Mouse (Mus musculus) granulocyte monocyte progenitor cell, adult 5-6 weeks (primary cell): ENCODE measurements around the gene Mrpl38. TPM values are rescaled to one million over a fixed set of nuclear protein-coding genes. Genes with fewer than 3 reads are reported as not detected.
A peak's percentile ranks its signal among the peaks of the same experiment; 100 is the strongest.

Experiments used
- ATAC-seq: replicated peaks from 2 replicates; pipeline ENCODE4 v1.8.0; 2016; ENCODE audit warnings: mild to moderate bottlenecking, moderate TSS enrichment, inconsistent platforms; ENCODE audit not compliant: poor library complexity, severe bottlenecking
- total RNA-seq, 2 experiments: library from RNA; stranded (forward) in 1 of 2; stranded (reverse) in 1 of 2; fragments of 200-712, 200-1000 nt in 1 of 2; fragments of >200 nt in 1 of 2; fragmentation: Nextera tagmentation in 1 of 2; gene quantifications; 2 replicates each; pipeline ENCODE4 v1.2.3; 2014 to 2017

Gene Mrpl38
- total RNA-seq (2014; fragmentation: Nextera tagmentation) (52.1 and 60.1 TPM in 2 replicates), total RNA-seq (2017) (22.8 and 29.6 TPM in 2 replicates)

DNA sequence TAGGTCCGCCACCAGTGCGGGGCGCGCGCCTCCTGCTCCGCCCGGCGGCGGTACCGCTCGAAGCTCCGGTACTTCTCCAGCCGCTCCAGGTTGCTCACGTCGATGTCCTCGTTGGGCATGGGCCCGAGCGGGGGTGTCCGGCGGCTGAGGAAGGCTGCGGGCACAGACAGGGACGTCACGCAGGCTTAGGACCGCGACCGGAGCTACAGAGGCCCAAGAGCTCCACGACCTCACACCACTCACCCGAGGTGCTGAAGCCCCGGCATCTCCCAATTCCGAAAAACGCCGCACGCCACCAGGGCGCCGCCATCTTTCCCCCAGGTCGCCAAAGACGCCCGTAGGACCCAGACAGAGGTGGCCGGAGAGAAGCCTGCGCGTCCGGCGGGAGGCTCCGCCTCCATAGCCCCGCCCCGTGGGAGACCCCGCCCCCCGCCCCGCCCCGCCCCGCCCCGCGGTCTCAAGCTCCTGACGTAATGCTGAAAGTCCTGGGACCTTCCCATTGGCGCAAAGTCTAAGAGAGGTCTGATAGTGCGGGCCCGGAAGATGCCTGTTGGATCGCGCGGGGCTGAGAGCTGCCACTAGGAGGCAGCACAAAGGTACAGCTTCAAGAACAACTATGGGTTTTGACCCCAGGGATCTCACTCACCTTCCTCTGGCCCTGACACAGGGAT is at the start of gene Mrpl38:
Gene Mrpl38 (minus strand): TSS at position 401 of the 671 bp plus-strand sequence.
- ATAC-seq: peak; percentile 90

DNA sequence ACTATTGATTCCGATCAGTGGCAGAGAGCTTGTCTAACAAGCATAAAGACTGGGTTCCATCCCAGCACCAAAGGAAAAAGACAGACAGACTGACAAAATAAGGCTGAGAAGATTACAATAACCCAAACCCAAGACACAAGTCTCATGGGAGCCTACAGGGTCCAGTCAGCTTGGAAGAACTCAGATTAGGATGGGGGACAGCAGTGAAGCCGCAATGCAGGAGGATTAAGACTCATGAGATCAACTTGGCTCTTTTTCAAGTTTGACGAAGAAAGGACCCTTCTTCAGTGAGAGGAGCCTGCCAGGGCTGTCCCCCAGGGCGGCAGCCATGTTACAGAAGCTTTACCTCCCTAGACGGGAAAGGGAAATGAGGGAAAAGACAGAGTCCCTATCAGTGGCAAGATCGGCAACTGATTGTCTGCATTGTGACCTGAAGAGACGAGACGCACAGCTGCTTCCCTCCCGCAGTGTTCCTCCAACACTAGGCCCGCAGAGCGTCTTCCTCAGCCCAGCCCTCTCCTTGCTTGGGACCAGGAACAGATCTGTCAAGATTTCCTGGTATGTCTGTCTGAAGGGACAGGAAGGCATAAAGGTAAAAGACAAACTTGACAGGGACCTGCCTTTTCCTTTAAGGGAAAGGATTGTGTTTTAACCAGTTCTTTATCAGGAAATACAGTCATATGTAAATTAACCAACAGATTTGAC is 48.7 kb upstream of the Mrpl38 start:
- no peak for ATAC-seq

DNA sequence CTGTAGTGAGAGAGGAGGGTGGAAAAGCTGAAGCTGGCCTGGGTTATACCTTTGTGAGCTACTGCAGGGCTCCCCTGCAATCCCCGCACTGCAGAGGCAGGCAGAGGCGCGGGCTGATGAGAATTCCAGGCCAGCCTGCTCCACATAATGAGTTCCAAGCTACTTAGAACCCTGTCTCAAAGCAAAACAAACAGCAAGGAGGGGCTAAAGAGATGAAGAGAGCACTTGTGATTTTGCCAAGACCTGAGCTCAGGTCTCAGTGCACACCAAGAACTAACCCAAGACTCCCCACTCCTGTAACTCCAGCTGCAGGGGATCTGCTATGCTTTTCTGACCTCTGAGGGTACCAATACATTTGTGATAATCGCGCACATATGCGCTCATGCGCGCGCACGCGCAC is 47.7 kb upstream of the Mrpl38 start:
- ATAC-seq: no peak

DNA sequence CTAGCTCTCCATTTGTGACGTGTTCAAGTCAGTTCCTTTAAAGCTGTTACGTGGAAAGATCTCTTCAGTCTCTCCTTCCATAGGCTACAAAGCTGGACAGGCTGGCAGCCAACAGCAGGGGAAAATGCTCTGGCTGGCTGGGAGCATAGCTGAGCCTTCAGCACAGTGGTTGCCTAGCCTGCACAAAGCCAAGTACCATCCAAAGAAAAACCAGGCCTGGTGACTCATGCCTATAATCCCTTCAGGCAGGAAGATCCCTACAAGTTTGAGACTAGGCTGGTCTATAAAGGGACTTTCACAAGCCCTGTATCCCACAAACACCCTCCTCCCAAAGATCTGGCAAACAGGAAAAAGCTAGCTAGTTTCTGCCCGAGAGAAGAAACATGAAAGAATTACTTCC is 47.2 kb upstream of the Mrpl38 start:
- no peak for ATAC-seq

GRCm38 (mm10) chr11:116178411-116179121 is 39.9 kb upstream of the Mrpl38 start:
- ATAC-seq: no peak

DNA sequence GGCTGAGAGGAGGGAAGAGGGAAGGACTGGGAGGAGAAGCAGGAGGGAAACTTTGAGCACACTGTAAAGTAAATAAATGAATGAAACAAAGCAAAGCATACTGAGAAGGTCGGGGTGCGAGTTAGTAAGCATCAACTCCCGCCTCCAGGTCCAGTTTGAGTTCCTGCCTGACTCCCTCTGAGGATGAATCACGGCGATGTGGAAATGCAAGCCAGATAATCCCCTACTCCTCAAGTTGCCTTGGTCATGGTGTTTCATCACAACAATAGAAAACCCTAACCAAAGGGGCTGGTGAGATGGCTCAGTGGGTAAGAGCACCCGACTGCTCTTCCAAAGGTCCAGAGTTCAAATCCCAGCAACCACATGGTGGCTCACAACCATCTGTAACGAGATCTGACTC is 37.3 kb upstream of the Mrpl38 start:
- ATAC-seq: no peak

- no peak for ATAC-seq
Observed at GRCm38 (mm10) chr11:116174775-116175448, 36.2 kb upstream of the Mrpl38 start.

- ATAC-seq: no peak
Observed at GRCm38 (mm10) chr11:116171959-116172358, 33.3 kb upstream of the Mrpl38 start.

DNA sequence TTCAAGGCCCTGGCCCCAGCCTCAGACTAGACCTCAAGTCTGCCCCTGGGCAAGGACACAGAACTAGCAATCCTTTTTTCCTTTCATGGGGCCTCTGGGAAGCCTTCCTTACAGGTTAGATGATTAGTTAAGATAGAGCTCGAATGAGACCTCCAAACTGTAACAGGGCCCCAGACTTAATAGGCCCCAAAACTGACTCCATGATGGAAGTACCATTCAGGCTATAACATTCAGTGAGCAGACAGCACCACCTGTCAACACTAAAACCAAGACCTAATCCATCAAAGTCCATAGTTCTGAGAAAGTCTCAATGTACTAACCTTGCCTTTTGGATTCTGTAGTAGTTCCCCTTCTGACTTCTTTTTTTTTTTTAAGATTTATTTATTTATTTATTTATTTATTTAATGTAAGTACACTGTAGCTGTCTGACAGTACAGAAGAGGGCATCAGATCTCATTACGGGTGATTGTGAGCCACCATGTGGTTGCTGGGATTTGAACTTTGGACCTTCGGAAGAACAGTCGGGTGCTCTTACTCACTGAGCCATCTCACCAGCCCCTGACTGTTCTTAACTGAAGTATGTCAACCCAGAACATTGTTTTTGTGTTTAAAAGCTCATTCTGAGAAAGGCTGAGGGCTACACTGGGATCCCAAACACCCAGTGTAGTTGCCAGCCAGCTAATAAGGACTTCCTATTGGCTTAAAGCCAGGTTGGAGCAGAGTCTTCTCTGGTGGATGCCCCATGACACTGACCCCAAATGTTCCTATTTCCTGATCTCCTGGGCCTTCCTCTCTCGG is 31.5 kb upstream of the Mrpl38 start:
- no peak for ATAC-seq

- ATAC-seq: no peak
Observed at GRCm38 (mm10) chr11:116169214-116169613, 30.5 kb upstream of the Mrpl38 start.

DNA sequence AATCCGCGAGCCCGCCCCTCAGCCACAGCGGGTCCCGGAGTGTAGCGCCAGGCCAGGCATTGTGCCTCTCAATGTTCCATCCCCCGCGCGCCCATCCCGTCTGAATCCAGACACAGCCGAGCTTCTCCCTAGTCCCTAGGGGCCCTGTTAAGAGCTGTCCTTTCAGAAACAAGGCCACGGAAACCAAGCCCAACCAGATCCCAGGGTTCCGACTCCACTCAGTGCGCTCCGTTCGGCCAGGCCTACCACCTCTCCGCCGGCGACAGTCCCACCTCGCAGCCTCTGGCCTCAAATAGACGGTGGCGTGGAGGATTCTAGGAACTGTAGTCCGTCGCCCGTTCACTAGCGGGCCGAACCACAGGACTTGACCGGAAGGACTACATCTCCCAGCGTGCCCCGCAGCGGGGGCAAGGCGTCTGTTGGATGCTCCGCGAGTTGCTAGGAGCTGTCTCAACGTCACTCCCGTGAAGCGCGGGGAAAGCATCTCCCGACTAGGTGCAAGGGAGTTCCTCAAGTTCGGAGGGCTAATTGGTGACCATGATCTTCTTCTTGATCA is 29.3 kb upstream of the Mrpl38 start, which contains the start of gene Fbf1:
Gene Fbf1 (minus strand): TSS at position 283 of the 556 bp plus-strand sequence.
- peak; percentile 99 for ATAC-seq

DNA sequence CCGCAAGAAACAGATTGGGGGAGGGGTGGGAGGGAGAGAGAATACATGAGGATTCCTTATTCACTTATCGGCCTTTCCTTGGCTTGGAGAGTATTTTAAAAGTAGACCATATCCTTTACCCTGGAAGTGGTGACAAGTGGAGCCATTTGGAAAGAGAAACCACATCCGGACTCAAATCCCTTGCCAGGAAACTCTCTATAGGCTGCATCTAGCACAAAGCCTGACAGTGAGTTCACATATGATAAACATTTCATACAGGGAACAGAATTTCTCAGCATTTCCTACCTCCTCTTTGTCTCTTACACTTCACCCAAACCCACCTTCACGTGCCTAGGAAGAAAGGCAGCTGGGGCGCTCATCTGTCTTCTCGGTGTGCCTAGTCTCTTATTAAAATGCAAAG is 28.6 kb upstream of the Mrpl38 start:
- ATAC-seq: 0 out of 2 replicates have a peak, but pooled peaks have one; percentile 14

DNA sequence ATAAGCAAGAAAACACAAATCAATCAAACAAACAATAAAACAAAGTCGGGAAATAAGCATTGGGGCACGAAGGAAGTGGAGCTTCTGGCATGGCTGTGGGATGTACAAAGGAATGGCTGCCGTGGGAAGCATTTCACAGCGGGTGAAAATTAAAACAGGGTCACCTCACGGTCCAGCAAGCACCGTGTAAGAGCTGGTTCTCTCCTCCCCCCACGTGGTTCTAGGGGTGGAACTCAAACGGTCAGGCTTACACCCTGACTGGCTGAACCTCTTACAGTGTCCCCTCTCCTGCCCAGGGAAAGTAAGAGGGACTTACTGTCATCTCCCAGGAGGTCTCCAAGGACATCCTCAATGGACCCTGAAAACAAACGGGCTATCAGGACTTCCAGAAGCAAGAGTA is 24.3 kb upstream of the Mrpl38 start:
- no peak for ATAC-seq

DNA sequence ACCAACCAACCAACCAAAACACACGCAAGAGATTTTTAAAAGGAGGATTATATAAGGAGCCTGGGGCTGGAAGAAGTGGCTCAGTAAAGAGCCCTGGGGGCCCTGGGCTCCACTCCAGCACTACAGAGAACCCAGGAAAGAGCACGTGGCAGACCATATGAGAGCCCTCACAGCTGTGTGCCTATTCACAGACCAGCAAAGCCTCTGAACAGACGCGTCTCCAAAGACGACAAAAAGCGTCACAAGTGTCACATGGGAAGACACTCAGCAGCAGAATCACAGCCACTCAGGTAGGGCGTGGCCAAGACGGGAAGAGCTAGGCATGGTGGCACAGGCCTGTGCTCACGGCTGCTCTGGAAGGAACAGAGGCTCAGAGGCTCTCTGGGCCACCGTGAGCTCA is 23.5 kb upstream of the Mrpl38 start:
- ATAC-seq: no peak

- no peak for ATAC-seq
Observed at GRCm38 (mm10) chr11:116161312-116161711, 22.6 kb upstream of the Mrpl38 start.

GRCm38 (mm10) chr11:116150960-116151359 is 12.3 kb upstream of the Mrpl38 start:
- no peak for ATAC-seq

DNA sequence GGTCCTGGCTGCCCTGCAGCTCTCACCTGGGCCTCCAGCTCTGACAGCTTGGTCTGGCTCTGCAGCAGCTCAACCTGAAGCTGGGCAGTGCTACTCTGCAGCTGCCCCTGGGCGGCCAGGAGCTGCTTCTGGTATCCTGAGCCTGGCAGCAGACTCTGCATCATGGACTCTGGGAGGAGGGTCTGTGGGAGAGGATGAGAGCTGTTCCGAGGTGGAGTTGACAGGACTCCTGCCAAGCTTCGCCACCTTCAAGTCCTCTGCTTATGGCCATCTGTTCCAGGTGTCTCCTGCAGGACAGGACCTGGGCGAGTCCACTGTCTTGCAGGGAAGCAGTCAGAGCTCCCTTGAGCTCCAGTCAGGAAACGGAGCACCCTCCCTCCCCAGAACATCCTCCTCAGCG is 10.7 kb upstream of the Mrpl38 start:
- ATAC-seq: no peak

GRCm38 (mm10) chr11:116148761-116149221 is 10.1 kb upstream of the Mrpl38 start:
- ATAC-seq: no peak

- no peak for ATAC-seq
Observed at GRCm38 (mm10) chr11:116146294-116146985, 7.8 kb upstream of the Mrpl38 start.
